Mouse (Mus musculus) heart, postnatal 0 days (tissue): ENCODE data around the gene Tmem164.

Source experiments
- CTCF ChIP-seq: IDR thresholded peaks from 2 replicates; pipeline ENCODE4 v1.5.1; 2016; ENCODE audit warnings: antibody characterized with exemption, control low read depth, low read depth
- EP300 ChIP-seq: IDR thresholded peaks from 2 replicates; pipeline ENCODE4 v1.6.1; 2016; ENCODE audit warnings: antibody characterized with exemption, low read depth

DNA sequence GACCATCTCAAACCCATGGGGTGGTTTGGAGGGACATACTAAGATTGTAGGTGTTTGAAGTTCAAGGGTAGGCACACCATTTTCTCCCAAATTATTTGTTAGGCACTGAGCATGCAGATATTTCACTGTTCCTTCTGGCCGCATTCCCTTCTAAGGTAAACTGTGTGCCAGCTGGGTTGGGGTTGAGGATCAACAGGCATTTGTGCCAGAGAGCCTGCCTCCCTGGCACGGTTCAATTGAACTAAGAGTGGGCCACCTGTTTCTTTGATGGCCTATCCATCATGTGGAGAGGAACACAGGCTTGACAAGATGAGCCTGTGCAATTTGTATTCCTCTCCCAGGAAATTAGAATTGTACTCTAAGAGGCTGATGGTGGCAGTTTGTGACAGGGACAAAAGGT, 45.1 kb downstream of the Tmem164 start:
- TF ChIP-seq CTCF (no peak), EP300 (no peak)
